Mouse (Mus musculus) lung, adult 2 months (tissue): ENCODE results near the gene Skil.

Experiments
- CTCF ChIP-seq: fragments of 200-500 bp; IDR thresholded peaks from 2 replicates; pipeline ENCODE4 v1.5.1; 2011; ENCODE audit warnings: mild to moderate bottlenecking, low read length, control low read depth; ENCODE audit not compliant: insufficient read depth
- POLR2A ChIP-seq: fragments of 200-500 bp; IDR thresholded peaks from 2 replicates; pipeline ENCODE4 v1.6.1; 2011; ENCODE audit warnings: low read depth, mild to moderate bottlenecking, control low read depth, low read length, borderline replicate concordance; ENCODE audit errors: extremely low read depth

- TF ChIP-seq POLR2A (no peak), CTCF (no peak)
Measured at GRCm38 (mm10) chr3:31096155-31097101, 1.6 kb downstream of the Skil start.
